Mouse (Mus musculus) heart, adult 18-20 months (tissue): ENCODE measurements around the gene Cxcl1. TPM values are rescaled to one million over a fixed set of nuclear protein-coding genes. Genes with fewer than 3 reads are reported as not detected.
"Not testable (repeated sequence)": the region's sequence is repeated elsewhere in the genome, so short reads cannot be mapped to it uniquely, and the experiment has no call there.

Experiments
- DNase-seq, 2 experiments: peaks; one replicate each; pipeline ENCODE4 v3.0.0; 2021 to 2022; ENCODE audit warnings: mixed read lengths in 1 of 2
- long read RNA-seq, 2 experiments: library from polyadenylated mRNA; stranded (forward); transcript quantifications; one replicate each; pipeline ENCODE4 v2.0.0; 2021
- total RNA-seq, 2 experiments: library from RNA; stranded (reverse); gene quantifications; 2 replicates each; pipeline ENCODE4 v1.2.3; 2021

Cxcl1 gene
- under 1 TPM; 0.27 to 0.54 TPM for total RNA-seq
- long read RNA-seq, experiment 1, partial matches to known transcripts = 0 of 1 reads
- long read RNA-seq, experiment 1, other reads (novel, unspliced or antisense) = 0 of 1 reads
- long read RNA-seq, experiment 2 = 0 reads

GRCm38 (mm10) chr5:90890519-90891463 lies at the start of gene Cxcl1:
Gene Cxcl1 (plus strand): TSS chr5:90891241.
- DNase-seq = peak; percentile 76 to 86

GRCm38 (mm10) chr5:90843891-90844290 lies 47.1 kb upstream of the Cxcl1 start:
- DNase-seq = no peak

- DNase-seq = not testable (repeated sequence)
Observed at GRCm38 (mm10) chr5:90850096-90850495, 40.9 kb upstream of the Cxcl1 start.

GRCm38 (mm10) chr5:90851391-90851790 lies 39.6 kb upstream of the Cxcl1 start:
- DNase-seq = not testable (repeated sequence)

GRCm38 (mm10) chr5:90853206-90853605 lies 37.8 kb upstream of the Cxcl1 start:
- DNase-seq = no peak

GRCm38 (mm10) chr5:90855308-90856230 lies 35.5 kb upstream of the Cxcl1 start:
- no peak for DNase-seq

GRCm38 (mm10) chr5:90857463-90857862 lies 33.6 kb upstream of the Cxcl1 start:
- no peak for DNase-seq

- DNase-seq = no peak
Observed at GRCm38 (mm10) chr5:90858429-90858828, 32.6 kb upstream of the Cxcl1 start.

- DNase-seq = no peak
Observed at GRCm38 (mm10) chr5:90859031-90859430, 32.0 kb upstream of the Cxcl1 start.

- DNase-seq = no peak
Observed at GRCm38 (mm10) chr5:90861876-90862375, 29.1 kb upstream of the Cxcl1 start.

GRCm38 (mm10) chr5:90866770-90867169 lies 24.3 kb upstream of the Cxcl1 start:
- no peak for DNase-seq

GRCm38 (mm10) chr5:90872377-90872776 lies 18.7 kb upstream of the Cxcl1 start:
- no peak for DNase-seq

GRCm38 (mm10) chr5:90876045-90876444 lies 15.0 kb upstream of the Cxcl1 start:
- DNase-seq = peak; percentile 53 to 72

GRCm38 (mm10) chr5:90876471-90877172 lies 14.4 kb upstream of the Cxcl1 start:
- DNase-seq = no peak

- DNase-seq = no peak
Observed at GRCm38 (mm10) chr5:90877173-90877512, 13.9 kb upstream of the Cxcl1 start.

- DNase-seq = no peak
Observed at GRCm38 (mm10) chr5:90879307-90880014, 11.6 kb upstream of the Cxcl1 start.

GRCm38 (mm10) chr5:90880335-90880850 lies 10.6 kb upstream of the Cxcl1 start:
- DNase-seq = no peak

GRCm38 (mm10) chr5:90881021-90881420 lies 10.0 kb upstream of the Cxcl1 start:
- peak in 1 of 2 experiments; percentile 62 for DNase-seq

- peak in 1 of 2 experiments; percentile 50 for DNase-seq
Observed at GRCm38 (mm10) chr5:90881682-90882081, 9.4 kb upstream of the Cxcl1 start.

- no peak for DNase-seq
Observed at GRCm38 (mm10) chr5:90882146-90882545, 8.9 kb upstream of the Cxcl1 start.
